Mouse (Mus musculus): Measurements from ENCODE around the gene Zfp457.
"Not testable (repeated sequence)": the region's sequence is repeated elsewhere in the genome, so short reads cannot be mapped to it uniquely, and the experiment has no call there.

Gene Zfp457

GRCm38 (mm10) chr13:67305822-67306672, at the start of gene Zfp457:
Zfp457 (minus strand) TSS chr13:67306485.
- DNase-seq = peak; percentile 75

- DNase-seq = no peak
These were observed 45.6 kb upstream of the Zfp457 start for GRCm38 (mm10) chr13:67351854-67352253.

DNA sequence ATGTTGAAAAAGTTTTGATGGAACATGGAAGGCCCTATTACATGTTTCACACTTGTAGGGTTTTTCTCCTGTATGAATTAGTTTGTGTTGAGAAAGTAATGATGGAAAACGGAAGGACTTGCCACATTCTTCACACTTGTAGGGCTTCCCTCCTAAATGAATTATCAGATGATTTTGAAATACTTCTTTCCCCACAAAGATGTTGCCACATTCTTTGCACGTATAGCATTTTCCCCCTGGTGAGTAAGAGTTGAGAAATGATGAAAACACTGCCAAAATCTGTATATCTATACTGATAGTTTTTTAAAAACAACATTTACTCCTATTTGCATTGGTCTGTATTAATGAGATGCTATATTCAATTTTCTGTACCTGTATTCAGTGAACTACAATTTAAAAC, 37.1 kb upstream of the Zfp457 start:
- DNase-seq = no peak

DNA sequence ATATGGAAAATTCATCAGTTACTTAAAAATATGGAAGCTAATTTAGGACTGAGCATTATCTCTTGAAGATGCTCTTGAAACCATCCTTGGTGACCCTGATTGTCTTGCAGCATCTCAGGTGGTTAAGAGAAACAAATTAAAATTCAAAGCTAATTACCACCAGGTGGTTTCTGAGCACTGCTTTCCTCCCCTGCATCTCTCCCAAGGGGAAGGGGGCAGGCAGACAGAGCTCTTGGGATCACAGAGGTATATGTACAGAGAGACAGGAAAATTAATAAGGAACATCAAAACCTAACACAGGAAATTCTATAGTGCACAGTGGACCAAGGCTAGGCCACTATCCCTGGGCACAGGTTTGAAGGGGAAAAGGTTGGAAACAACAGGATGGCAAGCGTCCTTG, 26.6 kb upstream of the Zfp457 start:
- DNase-seq = no peak

GRCm38 (mm10) chr13:67332019-67332724, 25.9 kb upstream of the Zfp457 start, which contains the start of gene Zfp595:
Zfp595 (minus strand) TSS chr13:67332570.
- DNase-seq = peak; percentile 47

GRCm38 (mm10) chr13:67306718-67307117, 433 bp upstream of the Zfp457 start:
- peak; percentile 3 for DNase-seq

DNA sequence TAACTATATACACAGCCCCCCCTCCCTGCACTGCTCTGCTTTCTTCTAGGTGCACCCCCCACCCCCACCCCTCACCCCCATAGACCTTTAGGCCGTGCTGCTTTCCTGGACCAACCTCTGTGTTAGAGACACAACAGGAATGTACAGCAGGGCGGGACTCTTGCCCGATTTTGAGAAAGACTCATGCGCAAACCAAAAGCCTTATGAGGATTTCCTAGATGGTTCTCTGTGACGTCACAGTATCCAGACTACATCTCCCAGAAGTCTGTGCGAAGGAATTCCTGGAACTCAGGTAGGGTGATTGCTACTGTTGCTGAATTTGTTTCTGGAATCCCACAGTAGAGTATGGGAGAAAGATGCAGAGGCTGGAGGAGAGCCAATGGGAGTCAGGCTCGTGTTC, 28.0 kb downstream of the Zfp457 start, which contains the start of gene Zfp458:
TSS of gene Zfp458 (minus strand) at position 153 of the 400 bp plus-strand sequence.
- DNase-seq = no peak

DNA sequence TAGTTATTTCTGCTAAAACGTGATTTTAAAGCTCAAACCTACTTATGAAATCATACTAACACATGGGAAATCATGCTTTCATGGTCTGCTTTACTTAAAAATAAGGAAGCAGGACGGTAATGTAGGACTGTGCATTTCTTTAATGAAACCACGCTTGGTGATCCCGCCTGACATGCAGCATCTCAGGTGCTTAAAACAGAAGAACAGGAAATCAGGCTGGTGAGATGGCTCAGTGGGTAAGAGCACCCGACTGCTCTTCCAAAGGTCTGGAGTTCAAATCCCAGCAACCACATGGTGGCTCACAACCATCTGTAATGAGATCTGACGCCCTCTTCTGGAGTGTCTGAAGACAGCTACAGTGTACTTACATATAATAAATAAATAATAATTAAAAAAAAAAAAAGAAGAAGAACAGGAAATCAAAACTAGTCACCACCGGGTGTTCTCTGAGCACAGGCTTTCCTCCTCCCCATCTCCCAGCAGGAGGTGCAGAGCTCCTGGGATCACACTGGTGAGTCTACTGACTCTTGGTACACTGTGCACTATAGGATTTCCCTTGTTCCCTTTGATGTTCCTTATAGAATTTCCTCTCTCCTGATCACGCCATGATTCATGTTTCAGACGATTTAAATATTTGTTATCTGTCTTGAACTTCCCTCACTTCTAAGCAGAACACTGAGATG, 36.8 kb downstream of the Zfp457 start:
- DNase-seq = not testable (repeated sequence)

DNA sequence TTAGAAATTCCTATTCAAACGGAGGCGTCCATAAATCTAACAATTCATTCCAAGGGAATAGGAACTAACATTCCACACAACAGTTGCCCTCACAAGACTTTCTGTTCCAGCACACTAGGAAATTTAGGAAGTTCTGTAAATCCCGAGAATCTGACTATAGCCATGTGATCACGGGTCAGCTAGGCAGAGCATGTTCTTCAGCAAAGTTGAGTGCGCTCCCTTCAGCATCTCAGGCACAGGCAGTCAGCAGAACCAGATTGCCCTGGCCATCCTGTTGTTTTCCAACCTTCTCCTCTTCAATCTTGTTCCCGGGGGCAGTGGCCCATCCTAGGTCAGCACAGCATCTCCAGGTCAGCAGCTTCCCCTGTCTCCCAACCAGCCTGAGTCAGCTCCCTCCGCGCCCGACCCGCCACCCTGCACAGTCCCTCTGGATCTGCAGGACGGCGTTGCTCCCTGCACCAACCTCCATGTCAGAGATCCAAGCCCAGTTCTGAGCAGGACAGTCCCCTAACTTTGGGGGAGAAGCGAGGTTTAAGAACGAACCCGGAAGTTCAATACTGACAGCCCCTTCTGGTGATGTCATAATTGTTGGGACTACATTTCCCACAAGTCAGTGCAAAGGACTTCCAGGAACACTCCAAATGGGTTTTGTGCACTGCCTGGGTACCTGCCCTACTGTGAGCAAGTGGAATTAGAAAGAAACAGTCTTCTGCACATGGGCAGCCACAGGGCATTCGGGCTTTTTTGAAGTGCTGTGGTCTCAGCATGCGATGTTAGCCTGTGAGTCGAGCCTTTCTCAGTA, 37.5 kb downstream of the Zfp457 start:
- peak; percentile 49 for DNase-seq
